ENCODE assay signal across 9 mouse cellular contexts in the genomic region with DNA sequence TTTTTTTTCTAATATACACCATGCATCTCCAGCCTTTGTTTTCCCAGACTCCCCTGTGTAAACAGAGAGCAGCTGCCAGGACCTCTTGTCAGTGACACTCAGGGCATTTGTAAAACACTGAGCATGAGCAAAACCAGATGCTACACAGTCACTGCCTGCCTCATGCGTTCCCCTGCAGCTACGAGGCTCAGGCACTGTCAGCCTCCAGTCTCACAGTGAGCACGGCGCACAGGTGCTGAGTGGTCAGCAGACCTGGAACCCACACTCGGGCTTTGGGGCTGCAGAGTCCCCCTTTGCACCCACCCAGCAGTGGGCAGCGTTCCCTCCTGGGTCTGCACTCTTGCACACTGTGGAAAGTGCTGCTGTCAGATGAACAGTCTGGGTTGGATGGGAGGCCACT. TPM values are rescaled to one million over a fixed set of nuclear protein-coding genes. Genes with fewer than 3 reads are reported as not detected.
A peak's percentile ranks its signal among the peaks of the same experiment; 100 is the strongest.
DNase-seq lines count a peak whose midpoint lies in the region; ATAC-seq and TF ChIP-seq lines count a peak whose summit lies in the region.
"Had no signal": no experiment of that assay in that cellular context is flagged by ENCODE, and none has a peak within 500 bp of the region (broad histone marks: within the 10 kb centered on the region; RNA-seq: fewer than 3 reads in every experiment).

No protein-coding gene starts in this region.

- no peak for ATAC-seq in midbrain, postnatal 0 days (ENCODE audit: low FRiP score)
- peak; percentile 40 for ATAC-seq in heart, embryonic 14.5 days (ENCODE audit: insufficient number of reproducible peaks, insufficient read depth, low FRiP score, low read depth)
- no peak for ATAC-seq in midbrain, embryonic 14.5 days (ENCODE audit: low FRiP score, low TSS enrichment)
- ATAC-seq in megakaryocyte progenitor cell, adult 5-6 weeks (replicated peaks; ENCODE audit: poor library complexity): no peak

- H3K9ac ChIP-seq in midbrain, postnatal 0 days (replicated peaks; ENCODE audit: low read length, poor library complexity, severe bottlenecking): no peak overlapping the region
- H3K9ac ChIP-seq in heart, embryonic 14.5 days (ENCODE audit: low read length): no peak overlapping the region; the same call in 1 of the 2 replicates
- H3K9ac ChIP-seq in midbrain, embryonic 14.5 days (replicated peaks; ENCODE audit: low read length): no peak overlapping the region

- peaks cover 80% of the 10 kb centered on the region for H3K36me3 ChIP-seq in midbrain, embryonic 10.5 days
- H3K36me3 ChIP-seq in midbrain, postnatal 0 days (ENCODE audit: insufficient read depth, low read length): peaks cover 41% of the 10 kb centered on the region
- peaks cover 39% of the 10 kb centered on the region for H3K36me3 ChIP-seq in heart, embryonic 14.5 days (ENCODE audit: control insufficient read depth, insufficient read depth, low read length)
- peaks cover 58% of the 10 kb centered on the region for H3K36me3 ChIP-seq in limb, embryonic 10.5 days
- H3K36me3 ChIP-seq in midbrain, embryonic 14.5 days (ENCODE audit: control insufficient read depth, insufficient read depth, low read length): peaks cover 29% of the 10 kb centered on the region

- WGBS in midbrain, embryonic 10.5 days: 75% methylated on average over 6 of the region's 6 CpGs
- WGBS in midbrain, postnatal 0 days: 77% methylated on average over 6 of the region's 6 CpGs
- 19% methylated on average over 6 of the region's 6 CpGs for WGBS in heart, embryonic 14.5 days
- 44% methylated on average over 6 of the region's 6 CpGs for WGBS in limb, embryonic 10.5 days
- 79% methylated on average over 6 of the region's 6 CpGs for WGBS in midbrain, embryonic 14.5 days

- H3K9me3 ChIP-seq in midbrain, embryonic 10.5 days (replicated peaks): no peaks in the 10 kb centered on the region
- no peaks in the 10 kb centered on the region for H3K9me3 ChIP-seq in midbrain, postnatal 0 days (ENCODE audit: low read length)
- H3K9me3 ChIP-seq in heart, embryonic 14.5 days (ENCODE audit: control insufficient read depth, low read length): no peaks in the 10 kb centered on the region
- no peaks in the 10 kb centered on the region for H3K9me3 ChIP-seq in limb, embryonic 10.5 days (replicated peaks)
- no peaks in the 10 kb centered on the region for H3K9me3 ChIP-seq in midbrain, embryonic 14.5 days (ENCODE audit: control insufficient read depth, low read length)

- H3K27ac ChIP-seq in midbrain, embryonic 10.5 days (replicated peaks): peak overlapping the region; percentile 59
- no peak overlapping the region for H3K27ac ChIP-seq in midbrain, postnatal 0 days (ENCODE audit: low read depth, low read length)
- H3K27ac ChIP-seq in heart, embryonic 14.5 days (replicated peaks in 1 of 2; ENCODE audit: control insufficient read depth in 1 of 2, insufficient read depth in 1 of 2, low read depth in 2 of 2, low read length in 2 of 2): peak overlapping the region; percentile 52 to 70; a peak in 3 of 4 replicates
- H3K27ac ChIP-seq in limb, embryonic 10.5 days: peak overlapping the region; percentile 73
- H3K27ac ChIP-seq in midbrain, embryonic 14.5 days (replicated peaks; ENCODE audit: low read depth, low read length): no peak overlapping the region
- no peak overlapping the region for H3K27ac ChIP-seq in gastrocnemius, adult 2 months

- TF ChIP-seq CTCF in midbrain, postnatal 0 days (IDR thresholded peaks at IDR 0.05): no peak
- no peak for TF ChIP-seq CTCF in gastrocnemius, adult 2 months (IDR thresholded peaks at IDR 0.05)

- peaks cover 21% of the 10 kb centered on the region for H3K4me1 ChIP-seq in midbrain, embryonic 10.5 days
- H3K4me1 ChIP-seq in midbrain, postnatal 0 days (ENCODE audit: insufficient read depth, low read length): no peaks in the 10 kb centered on the region
- peaks cover 20 to 38% of the 10 kb centered on the region in 2 experiments for H3K4me1 ChIP-seq in heart, embryonic 14.5 days (ENCODE audit: control insufficient read depth in 2 of 2, insufficient read depth in 2 of 2, low read length in 2 of 2)
- peaks cover 40% of the 10 kb centered on the region for H3K4me1 ChIP-seq in limb, embryonic 10.5 days
- peaks cover 8% of the 10 kb centered on the region; the same call in 1 of the 2 replicates for H3K4me1 ChIP-seq in midbrain, embryonic 14.5 days (ENCODE audit: control insufficient read depth, insufficient read depth, low read length)

- intact Hi-C loops in gastrocnemius, adult 2 months (cut with DNase I): no loop called here

- no peak for DNase-seq in midbrain, embryonic 10.5 days (ENCODE audit: low spot score)
- DNase-seq in midbrain, postnatal 0 days (ENCODE audit: low spot score): no peak
- DNase-seq in limb, embryonic 10.5 days (ENCODE audit: low spot score): peak; percentile 58
- DNase-seq in midbrain, embryonic 14.5 days: peak; percentile 12
- DNase-seq in gastrocnemius, postnatal 4 days (ENCODE audit: low spot score in 2 of 2): no peak
- DNase-seq in gastrocnemius, adult 2 months: no peak

- H3K4me3 ChIP-seq in midbrain, embryonic 10.5 days: no peak overlapping the region
- no peak overlapping the region for H3K4me3 ChIP-seq in midbrain, postnatal 0 days (ENCODE audit: low read depth, low read length)
- H3K4me3 ChIP-seq in heart, embryonic 14.5 days (ENCODE audit: control insufficient read depth in 1 of 2, insufficient read depth in 1 of 2, low read depth in 1 of 2, low read length in 2 of 2): no peak overlapping the region
- H3K4me3 ChIP-seq in limb, embryonic 10.5 days: no peak overlapping the region
- H3K4me3 ChIP-seq in midbrain, embryonic 14.5 days (replicated peaks; ENCODE audit: low read depth, low read length): no peak overlapping the region
- no peak overlapping the region for H3K4me3 ChIP-seq in gastrocnemius, adult 2 months

- no peak overlapping the region for H3K4me2 ChIP-seq in midbrain, postnatal 0 days (ENCODE audit: low read depth, low read length, poor library complexity, severe bottlenecking)
- peak overlapping the region; percentile 11; the same call in 1 of the 2 replicates for H3K4me2 ChIP-seq in heart, embryonic 14.5 days (ENCODE audit: low read length)
- no peak overlapping the region for H3K4me2 ChIP-seq in midbrain, embryonic 14.5 days (ENCODE audit: low read length)

- no peaks in the 10 kb centered on the region for H3K27me3 ChIP-seq in midbrain, embryonic 10.5 days (ENCODE audit: low read depth, poor library complexity, severe bottlenecking)
- H3K27me3 ChIP-seq in midbrain, postnatal 0 days (ENCODE audit: insufficient read depth, low read length): no peaks in the 10 kb centered on the region
- H3K27me3 ChIP-seq in heart, embryonic 14.5 days (ENCODE audit: control insufficient read depth, insufficient read depth, low read length): no peaks in the 10 kb centered on the region
- no peaks in the 10 kb centered on the region for H3K27me3 ChIP-seq in limb, embryonic 10.5 days (ENCODE audit: low read depth, poor library complexity, severe bottlenecking)
- no peaks in the 10 kb centered on the region for H3K27me3 ChIP-seq in midbrain, embryonic 14.5 days (ENCODE audit: control insufficient read depth, insufficient read depth, low read length)
- H3K27me3 ChIP-seq: CH12.LX had no signal

RNA-seq across cellular contexts. Expression of gene Gan, which starts 41.7 kb away (rescaled TPM):
- polyA plus RNA-seq in midbrain, embryonic 10.5 days (2016; fragmentation: Nextera tagmentation; extraction: Ambion mirVana): 2.3 and 2.4 TPM in 2 replicates
- 13.5 and 14.2 TPM in 2 replicates for total RNA-seq in midbrain, postnatal 0 days (2014; rRNA removed)
- 4.0 and 4.6 TPM in 2 replicates for polyA plus RNA-seq in midbrain, postnatal 0 days (2015; fragmentation: Nextera tagmentation; extraction: Ambion mirVana)
- polyA plus RNA-seq in heart, embryonic 14.5 days (2014; fragmentation: Nextera tagmentation; extraction: Ambion mirVana): 1.0 and 1.3 TPM in 2 replicates
- 2.2 and 2.7 TPM in 2 replicates for polyA plus RNA-seq in limb, embryonic 10.5 days (2016; fragmentation: Nextera tagmentation; extraction: Ambion mirVana)
- polyA plus RNA-seq in midbrain, embryonic 14.5 days (2014; fragmentation: Nextera tagmentation; extraction: Ambion mirVana): 4.9 and 7.1 TPM in 2 replicates
- total RNA-seq in gastrocnemius, postnatal 4 days (2021): 1 to 10 TPM; 9.2 to 9.5 TPM
- 1 to 10 TPM; 4.8 to 5.9 TPM for total RNA-seq in gastrocnemius, adult 2 months (2021)
- 4.2 and 4.7 TPM in 2 replicates for total RNA-seq in megakaryocyte progenitor cell, adult 5-6 weeks (2015)
- 3.3 and 3.9 TPM in 2 replicates for total RNA-seq in megakaryocyte progenitor cell, adult 5-6 weeks (2017)

RNA-seq across cellular contexts. Expression of gene Cmip, which starts 57.2 kb away (rescaled TPM):
- polyA plus RNA-seq in midbrain, embryonic 10.5 days (2016; fragmentation: Nextera tagmentation; extraction: Ambion mirVana): 9.3 and 11.2 TPM in 2 replicates
- 266 and 287 TPM in 2 replicates for total RNA-seq in midbrain, postnatal 0 days (2014; rRNA removed)
- polyA plus RNA-seq in midbrain, postnatal 0 days (2015; fragmentation: Nextera tagmentation; extraction: Ambion mirVana): 197 and 212 TPM in 2 replicates
- 13.0 and 13.3 TPM in 2 replicates for polyA plus RNA-seq in heart, embryonic 14.5 days (2014; fragmentation: Nextera tagmentation; extraction: Ambion mirVana)
- polyA plus RNA-seq in limb, embryonic 10.5 days (2016; fragmentation: Nextera tagmentation; extraction: Ambion mirVana): 7.6 and 8.2 TPM in 2 replicates
- 106 and 128 TPM in 2 replicates for polyA plus RNA-seq in midbrain, embryonic 14.5 days (2014; fragmentation: Nextera tagmentation; extraction: Ambion mirVana)
- 10 to 100 TPM; 39.1 to 40.7 TPM for total RNA-seq in gastrocnemius, postnatal 4 days (2021)
- 10 to 100 TPM in 1 of 2 experiments, 1 to 10 TPM in 1; 8.3 to 11.4 TPM for total RNA-seq in gastrocnemius, adult 2 months (2021)
- 36.5 and 37.5 TPM in 2 replicates for total RNA-seq in megakaryocyte progenitor cell, adult 5-6 weeks (2015)
- 9.5 TPM in 2 replicates for total RNA-seq in megakaryocyte progenitor cell, adult 5-6 weeks (2017)

Comparison
In these comparisons a context has a peak if more than half of its experiments do, and no peak if none do; other contexts are left out.
1. DNase-seq: peak in limb, embryonic 10.5 days (single experiment) and midbrain, embryonic 14.5 days (single experiment); none in midbrain, embryonic 10.5 days (single experiment), midbrain, postnatal 0 days (single experiment), gastrocnemius, postnatal 4 days (0 of 2) and gastrocnemius, adult 2 months (single experiment).
2. H3K27ac ChIP-seq: peak in midbrain, embryonic 10.5 days (single experiment), heart, embryonic 14.5 days (2 of 2) and limb, embryonic 10.5 days (single experiment); none in midbrain, postnatal 0 days (single experiment), midbrain, embryonic 14.5 days (single experiment) and gastrocnemius, adult 2 months (single experiment).